Mouse (Mus musculus) left cerebral cortex, adult 6 months (tissue): ENCODE measurements around the gene Tagap. TPM values are rescaled to one million over a fixed set of nuclear protein-coding genes. Genes with fewer than 3 reads are reported as not detected.

Source experiments
- long read RNA-seq, 2 experiments: library from polyadenylated mRNA; unstranded; transcript quantifications; one replicate each; pipeline ENCODE4 v2.0.0; 2019 to 2020
- polyA plus RNA-seq: library from polyadenylated mRNA; unstranded; fragments of <200 nt; fragmentation: Nextera tagmentation; gene quantifications from 2 replicates; pipeline ENCODE4 v1.2.3, GENCODE M21; 2021

Gene Tagap
- 0.40 and 0.50 TPM in 2 replicates for polyA plus RNA-seq
- long read RNA-seq, experiment 1, partial matches to known transcripts: 1 of 9 reads
- long read RNA-seq, experiment 1, other reads (novel, unspliced or antisense): 5 of 9 reads
- long read RNA-seq, experiment 2: 0 reads

GRCm38 (mm10) chr17:7925413-7926160 is at the start of gene Tagap:
TSS of gene Tagap (plus strand) at chr17:7926000.

GRCm38 (mm10) chr17:7945117-7946052 is 19.6 kb downstream of the Tagap start, which contains the start of gene Rsph3a:
TSS of gene Rsph3a (plus strand) at chr17:7945614.

Other genes with a start within 250 kb of the Tagap start
- 0.45 and 0.74 TPM in 2 replicates for gene Fndc1, start 98.7 kb upstream of the Tagap start, polyA plus RNA-seq
- 64.8 and 71.2 TPM in 2 replicates for gene Rsph3a, start 19.6 kb downstream of the Tagap start, polyA plus RNA-seq
- 0.34 and 0.69 TPM in 2 replicates for gene Gm49673, start 221.8 kb downstream of the Tagap start, polyA plus RNA-seq
- 18.6 and 20.1 TPM in 2 replicates for gene Rnaset2a, start 222.1 kb downstream of the Tagap start, polyA plus RNA-seq
- 8.1 and 8.5 TPM in 2 replicates for gene Fgfr1op, start 239.5 kb downstream of the Tagap start, polyA plus RNA-seq